Mouse (Mus musculus): ENCODE data around the gene Agbl3. TPM values are rescaled to one million over a fixed set of nuclear protein-coding genes. Genes with fewer than 3 reads are reported as not detected.

The Agbl3 gene
- 4.5 and 4.6 TPM in 2 replicates for polyA plus RNA-seq (2015; fragmentation: Nextera tagmentation; extraction: Ambion mirVana)

- WGBS: under 1% methylated on average over 76 of the region's 81 CpGs
- H3K27me3 ChIP-seq (ENCODE audit: control insufficient read depth, insufficient read depth, low read length): no peaks in the 10 kb centered on the region
- H3K36me3 ChIP-seq (ENCODE audit: control insufficient read depth, insufficient read depth, low read length): no peaks in the 10 kb centered on the region
- H3K27ac ChIP-seq (ENCODE audit: low read length): peak within 1 kb of the TSS; percentile 98
- peak within 1 kb of the TSS; percentile 78 for H3K4me3 ChIP-seq (replicated peaks; ENCODE audit: low read length)
- H3K9me3 ChIP-seq (replicated peaks; ENCODE audit: control insufficient read depth, low read length): no peaks in the 10 kb centered on the region
- ATAC-seq (ENCODE audit: insufficient read depth, low FRiP score): peak; percentile 89
- H3K4me1 ChIP-seq (ENCODE audit: control insufficient read depth, insufficient read depth, low read length): no peaks in the 10 kb centered on the region
- peak within 1 kb of the TSS; percentile 80 for H3K4me2 ChIP-seq (ENCODE audit: low read depth, low read length)
- peak within 1 kb of the TSS; percentile 92 for H3K9ac ChIP-seq (ENCODE audit: low read length)
These were observed at the start of gene Agbl3 for GRCm38 (mm10) chr6:34780231-34780942. Agbl3 (plus strand) TSS chr6:34780432.

- H3K27me3 ChIP-seq (ENCODE audit: control insufficient read depth, insufficient read depth, low read length): no peaks in the 10 kb centered on the region
- no peak overlapping the region for H3K4me2 ChIP-seq (ENCODE audit: low read depth, low read length)
- 72% methylated on average over 6 of the region's 6 CpGs for WGBS
- H3K9ac ChIP-seq (ENCODE audit: low read length): 0 out of 2 replicates have a peak overlapping the region, but pooled peaks have one; percentile 18
- no peak overlapping the region for H3K4me3 ChIP-seq (replicated peaks; ENCODE audit: low read length)
- H3K9me3 ChIP-seq (replicated peaks; ENCODE audit: control insufficient read depth, low read length): no peaks in the 10 kb centered on the region
- H3K4me1 ChIP-seq (ENCODE audit: control insufficient read depth, insufficient read depth, low read length): peaks cover 28% of the 10 kb centered on the region
- no peak overlapping the region for H3K27ac ChIP-seq (ENCODE audit: low read length)
- H3K36me3 ChIP-seq (ENCODE audit: control insufficient read depth, insufficient read depth, low read length): no peaks in the 10 kb centered on the region
- no peak for ATAC-seq (ENCODE audit: insufficient read depth, low FRiP score)
These were observed 49.2 kb upstream of the Agbl3 start for GRCm38 (mm10) chr6:34731007-34731406.

- 64% methylated on average over 9 of the region's 9 CpGs for WGBS
- no peaks in the 10 kb centered on the region for H3K27me3 ChIP-seq (ENCODE audit: control insufficient read depth, insufficient read depth, low read length)
- no peaks in the 10 kb centered on the region for H3K9me3 ChIP-seq (replicated peaks; ENCODE audit: control insufficient read depth, low read length)
- H3K36me3 ChIP-seq (ENCODE audit: control insufficient read depth, insufficient read depth, low read length): no peaks in the 10 kb centered on the region
- H3K4me2 ChIP-seq (ENCODE audit: low read depth, low read length): no peak overlapping the region
- no peak overlapping the region for H3K27ac ChIP-seq (ENCODE audit: low read length)
- H3K9ac ChIP-seq (ENCODE audit: low read length): 0 out of 2 replicates have a peak overlapping the region, but pooled peaks have one; percentile 18
- no peak for ATAC-seq (ENCODE audit: insufficient read depth, low FRiP score)
- no peak overlapping the region for H3K4me3 ChIP-seq (replicated peaks; ENCODE audit: low read length)
- H3K4me1 ChIP-seq (ENCODE audit: control insufficient read depth, insufficient read depth, low read length): peaks cover 28% of the 10 kb centered on the region
These were observed 48.7 kb upstream of the Agbl3 start for GRCm38 (mm10) chr6:34731529-34731928.

GRCm38 (mm10) chr6:34734940-34735695 lies 45.1 kb upstream of the Agbl3 start:
- Histone ChIP-seq H3K4me1 (ENCODE audit: control insufficient read depth, insufficient read depth, low read length) (peaks cover 10% of the 10 kb centered on the region), H3K27ac (ENCODE audit: low read length) (no peak overlapping the region), H3K9me3 (replicated peaks; ENCODE audit: control insufficient read depth, low read length) (no peaks in the 10 kb centered on the region), H3K4me3 (replicated peaks; ENCODE audit: low read length) (no peak overlapping the region), H3K36me3 (ENCODE audit: control insufficient read depth, insufficient read depth, low read length) (no peaks in the 10 kb centered on the region), H3K9ac (ENCODE audit: low read length) (no peak overlapping the region), H3K4me2 (ENCODE audit: low read depth, low read length) (no peak overlapping the region), H3K27me3 (ENCODE audit: control insufficient read depth, insufficient read depth, low read length) (no peaks in the 10 kb centered on the region)
- ATAC-seq (ENCODE audit: insufficient read depth, low FRiP score): no peak
- 76% methylated on average over 13 of the region's 13 CpGs for WGBS

GRCm38 (mm10) chr6:34736934-34737333 lies 43.3 kb upstream of the Agbl3 start:
- no peak overlapping the region for H3K9ac ChIP-seq (ENCODE audit: low read length)
- no peak for ATAC-seq (ENCODE audit: insufficient read depth, low FRiP score)
- no peaks in the 10 kb centered on the region for H3K9me3 ChIP-seq (replicated peaks; ENCODE audit: control insufficient read depth, low read length)
- no peaks in the 10 kb centered on the region for H3K27me3 ChIP-seq (ENCODE audit: control insufficient read depth, insufficient read depth, low read length)
- no peak overlapping the region for H3K4me2 ChIP-seq (ENCODE audit: low read depth, low read length)
- H3K27ac ChIP-seq (ENCODE audit: low read length): no peak overlapping the region
- WGBS: 50% methylated on average over 2 of the region's 2 CpGs
- H3K4me1 ChIP-seq (ENCODE audit: control insufficient read depth, insufficient read depth, low read length): no peaks in the 10 kb centered on the region
- no peak overlapping the region for H3K4me3 ChIP-seq (replicated peaks; ENCODE audit: low read length)
- peaks cover 3% of the 10 kb centered on the region for H3K36me3 ChIP-seq (ENCODE audit: control insufficient read depth, insufficient read depth, low read length)

GRCm38 (mm10) chr6:34743946-34744345 lies 36.3 kb upstream of the Agbl3 start:
- Histone ChIP-seq H3K36me3 (ENCODE audit: control insufficient read depth, insufficient read depth, low read length) (peaks cover 6% of the 10 kb centered on the region), H3K4me1 (ENCODE audit: control insufficient read depth, insufficient read depth, low read length) (no peaks in the 10 kb centered on the region), H3K9me3 (replicated peaks; ENCODE audit: control insufficient read depth, low read length) (no peaks in the 10 kb centered on the region), H3K27ac (ENCODE audit: low read length) (no peak overlapping the region; the same call in 1 of the 2 replicates), H3K4me2 (ENCODE audit: low read depth, low read length) (no peak overlapping the region), H3K9ac (ENCODE audit: low read length) (no peak overlapping the region), H3K27me3 (ENCODE audit: control insufficient read depth, insufficient read depth, low read length) (no peaks in the 10 kb centered on the region), H3K4me3 (replicated peaks; ENCODE audit: low read length) (no peak overlapping the region)
- WGBS: 44% methylated on average over 4 of the region's 4 CpGs
- ATAC-seq (ENCODE audit: insufficient read depth, low FRiP score): no peak

GRCm38 (mm10) chr6:34747846-34748245 lies 32.4 kb upstream of the Agbl3 start:
- Histone ChIP-seq H3K9ac (ENCODE audit: low read length) (no peak overlapping the region), H3K36me3 (ENCODE audit: control insufficient read depth, insufficient read depth, low read length) (no peaks in the 10 kb centered on the region), H3K9me3 (replicated peaks; ENCODE audit: control insufficient read depth, low read length) (no peaks in the 10 kb centered on the region), H3K4me3 (replicated peaks; ENCODE audit: low read length) (no peak overlapping the region), H3K27me3 (ENCODE audit: control insufficient read depth, insufficient read depth, low read length) (no peaks in the 10 kb centered on the region), H3K4me2 (ENCODE audit: low read depth, low read length) (no peak overlapping the region), H3K4me1 (ENCODE audit: control insufficient read depth, insufficient read depth, low read length) (peaks cover 4% of the 10 kb centered on the region; the same call in 1 of the 2 replicates), H3K27ac (ENCODE audit: low read length) (no peak overlapping the region)
- 66% methylated on average over 6 of the region's 6 CpGs for WGBS
- no peak for ATAC-seq (ENCODE audit: insufficient read depth, low FRiP score)

- no peak overlapping the region for H3K4me3 ChIP-seq (replicated peaks; ENCODE audit: low read length)
- no peaks in the 10 kb centered on the region for H3K36me3 ChIP-seq (ENCODE audit: control insufficient read depth, insufficient read depth, low read length)
- H3K9ac ChIP-seq (ENCODE audit: low read length): no peak overlapping the region
- 86% methylated on average over 11 of the region's 11 CpGs for WGBS
- H3K27me3 ChIP-seq (ENCODE audit: control insufficient read depth, insufficient read depth, low read length): no peaks in the 10 kb centered on the region
- no peaks in the 10 kb centered on the region for H3K9me3 ChIP-seq (replicated peaks; ENCODE audit: control insufficient read depth, low read length)
- no peak overlapping the region for H3K27ac ChIP-seq (ENCODE audit: low read length)
- no peak overlapping the region for H3K4me2 ChIP-seq (ENCODE audit: low read depth, low read length)
- no peak for ATAC-seq (ENCODE audit: insufficient read depth, low FRiP score)
- peaks cover 4% of the 10 kb centered on the region; the same call in 1 of the 2 replicates for H3K4me1 ChIP-seq (ENCODE audit: control insufficient read depth, insufficient read depth, low read length)
These were observed 31.7 kb upstream of the Agbl3 start for GRCm38 (mm10) chr6:34748566-34748965.

GRCm38 (mm10) chr6:34749526-34749925 lies 30.7 kb upstream of the Agbl3 start:
- H3K27me3 ChIP-seq (ENCODE audit: control insufficient read depth, insufficient read depth, low read length): no peaks in the 10 kb centered on the region
- no peak overlapping the region for H3K27ac ChIP-seq (ENCODE audit: low read length)
- no peak for ATAC-seq (ENCODE audit: insufficient read depth, low FRiP score)
- H3K4me3 ChIP-seq (replicated peaks; ENCODE audit: low read length): no peak overlapping the region
- peaks cover 4% of the 10 kb centered on the region; the same call in 1 of the 2 replicates for H3K4me1 ChIP-seq (ENCODE audit: control insufficient read depth, insufficient read depth, low read length)
- no peak overlapping the region for H3K4me2 ChIP-seq (ENCODE audit: low read depth, low read length)
- H3K36me3 ChIP-seq (ENCODE audit: control insufficient read depth, insufficient read depth, low read length): no peaks in the 10 kb centered on the region
- WGBS: 71% methylated on average over 6 of the region's 6 CpGs
- no peak overlapping the region for H3K9ac ChIP-seq (ENCODE audit: low read length)
- no peaks in the 10 kb centered on the region for H3K9me3 ChIP-seq (replicated peaks; ENCODE audit: control insufficient read depth, low read length)
